Mouse (Mus musculus) liver, embryonic 14.5 days (tissue): ENCODE results near the gene Baiap2.

Experiments
- CTCF ChIP-seq: IDR thresholded peaks from 2 replicates; pipeline ENCODE4 v1.5.1; 2016; ENCODE audit warnings: antibody characterized with exemption, low read depth, control low read depth
- EP300 ChIP-seq: IDR thresholded peaks from 2 replicates; pipeline ENCODE4 v1.6.1; 2016; ENCODE audit warnings: antibody characterized with exemption, low read depth

- TF ChIP-seq CTCF (no peak), EP300 (no peak)
Observed at GRCm38 (mm10) chr11:119948305-119948704, 5.7 kb downstream of the Baiap2 start.
